Mouse (Mus musculus): ENCODE data around the gene Cd160. TPM values are rescaled to one million over a fixed set of nuclear protein-coding genes. Genes with fewer than 3 reads are reported as not detected.

Gene Cd160
- polyA plus RNA-seq, 1 experiment from 2014 or later: 0.15 TPM

- H3K4me1 ChIP-seq (ENCODE audit: control insufficient read depth, insufficient read depth, low read length): no peaks in the 10 kb centered on the region
Measured at GRCm38 (mm10) chr3:96838996-96839645, 10.0 kb upstream of the Cd160 start.

GRCm38 (mm10) chr3:96836414-96836813 is 7.3 kb upstream of the Cd160 start:
- H3K9ac ChIP-seq (ENCODE audit: low read length): no peak overlapping the region
- no peak overlapping the region for H3K27ac ChIP-seq (ENCODE audit: low read depth, low read length)
- H3K27me3 ChIP-seq (ENCODE audit: control insufficient read depth, insufficient read depth, low read length): no peaks in the 10 kb centered on the region
- no peaks in the 10 kb centered on the region for H3K4me1 ChIP-seq (ENCODE audit: control insufficient read depth, insufficient read depth, low read length)
- no peak overlapping the region for H3K4me2 ChIP-seq (ENCODE audit: low read depth)
- ATAC-seq (ENCODE audit: insufficient read depth, low FRiP score, low TSS enrichment) (no peak), DNase-seq (ENCODE audit: low spot score) (no peak)
- 69% methylated on average over 2 of the region's 2 CpGs for WGBS
- H3K4me3 ChIP-seq (ENCODE audit: low read depth, low read length): no peak overlapping the region
- no peaks in the 10 kb centered on the region for H3K36me3 ChIP-seq (ENCODE audit: control insufficient read depth, insufficient read depth, low read length)
- no peaks in the 10 kb centered on the region for H3K9me3 ChIP-seq (ENCODE audit: control insufficient read depth, low read length)

More at GRCm38 (mm10) chr3:96838996-96839645, 10.0 kb upstream of the Cd160 start:
- ATAC-seq (ENCODE audit: insufficient read depth, low FRiP score, low TSS enrichment) (no peak), DNase-seq (ENCODE audit: low spot score) (no peak)
- H3K27ac ChIP-seq (ENCODE audit: low read depth, low read length): no peak overlapping the region
- no peak overlapping the region for H3K4me2 ChIP-seq (ENCODE audit: low read depth)
- no peak overlapping the region for H3K9ac ChIP-seq (ENCODE audit: low read length)
- H3K9me3 ChIP-seq (ENCODE audit: control insufficient read depth, low read length): no peaks in the 10 kb centered on the region
- WGBS: 74% methylated on average over 7 of the region's 7 CpGs
- no peaks in the 10 kb centered on the region for H3K36me3 ChIP-seq (ENCODE audit: control insufficient read depth, insufficient read depth, low read length)
- no peaks in the 10 kb centered on the region for H3K27me3 ChIP-seq (ENCODE audit: control insufficient read depth, insufficient read depth, low read length)
- no peak overlapping the region for H3K4me3 ChIP-seq (ENCODE audit: low read depth, low read length)

GRCm38 (mm10) chr3:96834587-96835348 is 5.6 kb upstream of the Cd160 start:
- Histone ChIP-seq H3K27ac (ENCODE audit: low read depth, low read length) (no peak overlapping the region), H3K9ac (ENCODE audit: low read length) (no peak overlapping the region), H3K4me2 (ENCODE audit: low read depth) (no peak overlapping the region), H3K27me3 (ENCODE audit: control insufficient read depth, insufficient read depth, low read length) (no peaks in the 10 kb centered on the region), H3K4me3 (ENCODE audit: low read depth, low read length) (no peak overlapping the region), H3K9me3 (ENCODE audit: control insufficient read depth, low read length) (no peaks in the 10 kb centered on the region), H3K36me3 (ENCODE audit: control insufficient read depth, insufficient read depth, low read length) (no peaks in the 10 kb centered on the region), H3K4me1 (ENCODE audit: control insufficient read depth, insufficient read depth, low read length) (no peaks in the 10 kb centered on the region)
- no peak for ATAC-seq (ENCODE audit: insufficient read depth, low FRiP score, low TSS enrichment)
- 70% methylated on average over 7 of the region's 7 CpGs for WGBS
- DNase-seq (ENCODE audit: low spot score): no peak

- 28% methylated on average over 5 of the region's 5 CpGs for WGBS
- no peak overlapping the region for H3K4me2 ChIP-seq (ENCODE audit: low read depth)
- no peak for ATAC-seq (ENCODE audit: insufficient read depth, low FRiP score, low TSS enrichment)
Measured at GRCm38 (mm10) chr3:96832930-96833329, 3.8 kb upstream of the Cd160 start.

GRCm38 (mm10) chr3:96829856-96830255 is 705 bp upstream of the Cd160 start:
- no peak for ATAC-seq (ENCODE audit: insufficient read depth, low FRiP score, low TSS enrichment)
- H3K36me3 ChIP-seq (ENCODE audit: control insufficient read depth, insufficient read depth, low read length): no peaks in the 10 kb centered on the region
- no peak overlapping the region for H3K27ac ChIP-seq (ENCODE audit: low read depth, low read length)
- no peaks in the 10 kb centered on the region for H3K9me3 ChIP-seq (ENCODE audit: control insufficient read depth, low read length)
- whole genome bisulfite sequencing: 69% methylated on average over 10 of the region's 10 CpGs
- H3K27me3 ChIP-seq (ENCODE audit: control insufficient read depth, insufficient read depth, low read length): no peaks in the 10 kb centered on the region
- no peak overlapping the region for H3K4me2 ChIP-seq (ENCODE audit: low read depth)
- H3K4me1 ChIP-seq (ENCODE audit: control insufficient read depth, insufficient read depth, low read length): no peaks in the 10 kb centered on the region
- no peak overlapping the region for H3K4me3 ChIP-seq (ENCODE audit: low read depth, low read length)
- no peak overlapping the region for H3K9ac ChIP-seq (ENCODE audit: low read length)
- DNase-seq (ENCODE audit: low spot score): no peak

More at GRCm38 (mm10) chr3:96832930-96833329, 3.8 kb upstream of the Cd160 start:
- no peak overlapping the region for H3K4me3 ChIP-seq (ENCODE audit: low read depth, low read length)
- no peaks in the 10 kb centered on the region for H3K27me3 ChIP-seq (ENCODE audit: control insufficient read depth, insufficient read depth, low read length)
- no peaks in the 10 kb centered on the region for H3K36me3 ChIP-seq (ENCODE audit: control insufficient read depth, insufficient read depth, low read length)
- DNase-seq (ENCODE audit: low spot score): no peak
- no peak overlapping the region for H3K27ac ChIP-seq (ENCODE audit: low read depth, low read length)
- no peaks in the 10 kb centered on the region for H3K9me3 ChIP-seq (ENCODE audit: control insufficient read depth, low read length)
- H3K4me1 ChIP-seq (ENCODE audit: control insufficient read depth, insufficient read depth, low read length): no peaks in the 10 kb centered on the region
- no peak overlapping the region for H3K9ac ChIP-seq (ENCODE audit: low read length)

- Histone ChIP-seq H3K4me2 (ENCODE audit: low read depth) (no peak overlapping the region), H3K9ac (ENCODE audit: low read length) (no peak overlapping the region), H3K4me3 (ENCODE audit: low read depth, low read length) (no peak overlapping the region), H3K27me3 (ENCODE audit: control insufficient read depth, insufficient read depth, low read length) (no peaks in the 10 kb centered on the region), H3K4me1 (ENCODE audit: control insufficient read depth, insufficient read depth, low read length) (no peaks in the 10 kb centered on the region), H3K9me3 (ENCODE audit: control insufficient read depth, low read length) (no peaks in the 10 kb centered on the region), H3K27ac (ENCODE audit: low read depth, low read length) (no peak overlapping the region), H3K36me3 (ENCODE audit: control insufficient read depth, insufficient read depth, low read length) (no peaks in the 10 kb centered on the region)
- DNase-seq (ENCODE audit: low spot score): no peak
- 36% methylated on average over 15 of the region's 15 CpGs for WGBS
- no peak for ATAC-seq (ENCODE audit: insufficient read depth, low FRiP score, low TSS enrichment)
Measured at GRCm38 (mm10) chr3:96828308-96828864, 765 bp downstream of the Cd160 start.

GRCm38 (mm10) chr3:96825261-96825660 is 3.9 kb downstream of the Cd160 start:
- DNase-seq (ENCODE audit: low spot score) (no peak), ATAC-seq (ENCODE audit: insufficient read depth, low FRiP score, low TSS enrichment) (no peak)
- 54% methylated on average over 11 of the region's 11 CpGs for WGBS
- Histone ChIP-seq H3K9me3 (ENCODE audit: control insufficient read depth, low read length) (no peaks in the 10 kb centered on the region), H3K4me2 (ENCODE audit: low read depth) (no peak overlapping the region), H3K36me3 (ENCODE audit: control insufficient read depth, insufficient read depth, low read length) (no peaks in the 10 kb centered on the region), H3K4me3 (ENCODE audit: low read depth, low read length) (no peak overlapping the region), H3K9ac (ENCODE audit: low read length) (no peak overlapping the region), H3K27me3 (ENCODE audit: control insufficient read depth, insufficient read depth, low read length) (no peaks in the 10 kb centered on the region), H3K4me1 (ENCODE audit: control insufficient read depth, insufficient read depth, low read length) (no peaks in the 10 kb centered on the region), H3K27ac (ENCODE audit: low read depth, low read length) (no peak overlapping the region)

GRCm38 (mm10) chr3:96824614-96825013 is 4.5 kb downstream of the Cd160 start:
- DNase-seq (ENCODE audit: low spot score) (no peak), ATAC-seq (ENCODE audit: insufficient read depth, low FRiP score, low TSS enrichment) (no peak)
- Histone ChIP-seq H3K27ac (ENCODE audit: low read depth, low read length) (no peak overlapping the region), H3K9ac (ENCODE audit: low read length) (no peak overlapping the region), H3K27me3 (ENCODE audit: control insufficient read depth, insufficient read depth, low read length) (no peaks in the 10 kb centered on the region), H3K36me3 (ENCODE audit: control insufficient read depth, insufficient read depth, low read length) (no peaks in the 10 kb centered on the region), H3K4me2 (ENCODE audit: low read depth) (no peak overlapping the region), H3K4me3 (ENCODE audit: low read depth, low read length) (no peak overlapping the region), H3K4me1 (ENCODE audit: control insufficient read depth, insufficient read depth, low read length) (no peaks in the 10 kb centered on the region), H3K9me3 (ENCODE audit: control insufficient read depth, low read length) (no peaks in the 10 kb centered on the region)
- WGBS: 85% methylated on average over 12 of the region's 12 CpGs

GRCm38 (mm10) chr3:96823701-96824100 is 5.5 kb downstream of the Cd160 start:
- H3K27me3 ChIP-seq (ENCODE audit: control insufficient read depth, insufficient read depth, low read length): no peaks in the 10 kb centered on the region
- WGBS: 27% methylated on average over 3 of the region's 3 CpGs
- H3K4me3 ChIP-seq (ENCODE audit: low read depth, low read length): no peak overlapping the region
- no peaks in the 10 kb centered on the region for H3K9me3 ChIP-seq (ENCODE audit: control insufficient read depth, low read length)
- no peak overlapping the region for H3K9ac ChIP-seq (ENCODE audit: low read length)
- no peak overlapping the region for H3K4me2 ChIP-seq (ENCODE audit: low read depth)
- ATAC-seq (ENCODE audit: insufficient read depth, low FRiP score, low TSS enrichment) (no peak), DNase-seq (ENCODE audit: low spot score) (no peak)
- H3K36me3 ChIP-seq (ENCODE audit: control insufficient read depth, insufficient read depth, low read length): no peaks in the 10 kb centered on the region
- H3K27ac ChIP-seq (ENCODE audit: low read depth, low read length): no peak overlapping the region
- no peaks in the 10 kb centered on the region for H3K4me1 ChIP-seq (ENCODE audit: control insufficient read depth, insufficient read depth, low read length)

Data from neural tube, embryonic 11.5 days (tissue).